Mouse (Mus musculus): ENCODE data around the gene Poldip2. TPM values are rescaled to one million over a fixed set of nuclear protein-coding genes. Genes with fewer than 3 reads are reported as not detected.

Gene Poldip2
- polyA plus RNA-seq, 1 experiment from 2014 or later = 176 TPM

DNA sequence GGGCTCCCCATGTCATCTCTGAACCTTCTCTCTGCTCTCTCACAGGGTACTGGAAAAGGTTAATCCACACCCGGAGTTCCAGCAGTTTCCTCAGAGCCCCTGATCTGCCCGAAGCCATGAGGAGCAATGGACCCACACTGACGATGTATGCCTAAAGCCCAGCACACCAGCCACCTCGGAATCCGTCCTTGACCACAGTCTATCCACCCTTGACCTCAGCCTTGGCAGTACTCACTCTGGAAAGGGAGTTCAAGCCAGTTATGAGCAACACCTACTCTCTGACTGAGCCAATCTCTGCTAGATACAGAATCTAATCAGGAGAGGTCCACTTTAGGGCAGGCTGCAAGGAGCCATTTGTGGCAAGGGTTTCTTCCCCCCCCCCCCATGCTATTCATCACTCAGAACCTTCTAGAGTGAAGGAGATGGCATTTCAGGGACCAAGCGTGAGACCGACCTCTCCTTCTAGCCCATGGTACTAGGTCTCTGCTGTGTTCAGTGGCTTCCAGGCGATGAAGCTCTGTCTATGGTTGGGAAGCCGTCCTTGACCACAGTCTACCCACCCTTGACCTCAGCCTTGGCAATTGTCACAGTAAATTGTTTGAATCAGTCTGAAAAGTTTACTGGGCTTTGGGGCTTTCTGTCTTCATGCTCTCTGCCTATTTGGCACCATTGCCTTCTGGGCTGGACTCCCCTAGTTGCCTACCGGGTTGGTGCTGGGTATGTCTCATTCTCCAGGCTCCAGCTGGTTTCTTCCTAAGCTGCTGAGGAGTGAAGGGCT lies 40.5 kb upstream of the Poldip2 start:
- Histone ChIP-seq H3K9me3 (replicated peaks; ENCODE audit: control insufficient read depth, low read length, poor library complexity, severe bottlenecking) (no peaks in the 10 kb centered on the region), H3K4me1 (ENCODE audit: control insufficient read depth, insufficient read depth, low read length) (peaks cover under 1% of the 10 kb centered on the region), H3K4me3 (ENCODE audit: low read depth, low read length) (no peak overlapping the region), H3K4me2 (ENCODE audit: low read length) (no peak overlapping the region), H3K36me3 (ENCODE audit: control insufficient read depth, insufficient read depth, low read length) (peaks cover 6% of the 10 kb centered on the region), H3K27ac (ENCODE audit: low read length) (no peak overlapping the region), H3K27me3 (ENCODE audit: control insufficient read depth, insufficient read depth, low read depth, low read length) (no peaks in the 10 kb centered on the region), H3K9ac (ENCODE audit: low read depth, low read length) (no peak overlapping the region)
- no peak for ATAC-seq
- WGBS = 94% methylated on average over 10 of the region's 10 CpGs

DNA sequence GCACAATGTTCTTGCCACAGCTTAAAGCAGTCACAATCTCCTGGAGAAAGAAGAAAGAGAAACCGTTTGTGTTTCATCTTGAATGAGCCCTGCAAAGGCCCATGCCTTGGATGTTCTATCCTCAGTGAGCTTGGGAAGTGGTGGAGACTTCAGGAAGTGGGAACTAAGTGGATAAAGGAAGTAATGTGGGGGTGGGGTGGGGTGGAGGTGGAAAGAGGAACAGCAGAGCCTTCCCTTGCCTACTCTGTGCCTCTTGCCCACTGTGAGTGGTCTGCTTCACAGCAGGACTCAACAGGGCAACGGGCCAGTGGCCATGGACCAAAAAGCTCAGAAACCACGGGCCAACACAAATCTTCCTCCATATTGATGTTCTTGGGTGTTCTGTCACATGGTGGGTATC lies 36.7 kb upstream of the Poldip2 start:
- Histone ChIP-seq H3K4me1 (ENCODE audit: control insufficient read depth, insufficient read depth, low read length) (no peaks in the 10 kb centered on the region), H3K27ac (ENCODE audit: low read length) (no peak overlapping the region), H3K4me3 (ENCODE audit: low read depth, low read length) (no peak overlapping the region), H3K36me3 (ENCODE audit: control insufficient read depth, insufficient read depth, low read length) (peaks cover 14% of the 10 kb centered on the region), H3K4me2 (ENCODE audit: low read length) (no peak overlapping the region), H3K9ac (ENCODE audit: low read depth, low read length) (no peak overlapping the region), H3K9me3 (replicated peaks; ENCODE audit: control insufficient read depth, low read length, poor library complexity, severe bottlenecking) (no peaks in the 10 kb centered on the region), H3K27me3 (ENCODE audit: control insufficient read depth, insufficient read depth, low read depth, low read length) (no peaks in the 10 kb centered on the region)
- WGBS = 81% methylated on average over 3 of the region's 3 CpGs
- ATAC-seq = no peak

- WGBS = 75% methylated on average over 7 of the region's 7 CpGs
Observed at GRCm38 (mm10) chr11:78483639-78484038, 28.4 kb upstream of the Poldip2 start.

GRCm38 (mm10) chr11:78488168-78488567 lies 23.8 kb upstream of the Poldip2 start:
- Histone ChIP-seq H3K4me3 (ENCODE audit: low read depth, low read length) (no peak overlapping the region), H3K36me3 (ENCODE audit: control insufficient read depth, insufficient read depth, low read length) (peaks cover 25% of the 10 kb centered on the region), H3K27me3 (ENCODE audit: control insufficient read depth, insufficient read depth, low read depth, low read length) (no peaks in the 10 kb centered on the region; the same call in 1 of the 2 replicates), H3K9ac (ENCODE audit: low read depth, low read length) (no peak overlapping the region), H3K4me2 (ENCODE audit: low read length) (no peak overlapping the region), H3K4me1 (ENCODE audit: control insufficient read depth, insufficient read depth, low read length) (peaks cover 13% of the 10 kb centered on the region), H3K27ac (ENCODE audit: low read length) (no peak overlapping the region), H3K9me3 (replicated peaks; ENCODE audit: control insufficient read depth, low read length, poor library complexity, severe bottlenecking) (no peaks in the 10 kb centered on the region)
- 0 out of 2 replicates have a peak, but pooled peaks have one; percentile 19 for ATAC-seq
- WGBS = 3% methylated on average over 8 of the region's 8 CpGs

More at GRCm38 (mm10) chr11:78483639-78484038, 28.4 kb upstream of the Poldip2 start:
- Histone ChIP-seq H3K4me3 (ENCODE audit: low read depth, low read length) (no peak overlapping the region), H3K9me3 (replicated peaks; ENCODE audit: control insufficient read depth, low read length, poor library complexity, severe bottlenecking) (no peaks in the 10 kb centered on the region), H3K36me3 (ENCODE audit: control insufficient read depth, insufficient read depth, low read length) (peaks cover 49% of the 10 kb centered on the region), H3K27me3 (ENCODE audit: control insufficient read depth, insufficient read depth, low read depth, low read length) (no peaks in the 10 kb centered on the region; the same call in 1 of the 2 replicates), H3K9ac (ENCODE audit: low read depth, low read length) (no peak overlapping the region), H3K27ac (ENCODE audit: low read length) (no peak overlapping the region), H3K4me1 (ENCODE audit: control insufficient read depth, insufficient read depth, low read length) (no peaks in the 10 kb centered on the region), H3K4me2 (ENCODE audit: low read length) (no peak overlapping the region)
- no peak for ATAC-seq

GRCm38 (mm10) chr11:78490781-78491241 lies 21.2 kb upstream of the Poldip2 start:
- peaks cover 25% of the 10 kb centered on the region for H3K4me1 ChIP-seq (ENCODE audit: control insufficient read depth, insufficient read depth, low read length)
- peak overlapping the region; percentile 25; the same call in 1 of the 2 replicates for H3K4me3 ChIP-seq (ENCODE audit: low read depth, low read length)
- peak overlapping the region; percentile 51 for H3K4me2 ChIP-seq (ENCODE audit: low read length)
- peak overlapping the region; percentile 57 for H3K9ac ChIP-seq (ENCODE audit: low read depth, low read length)
- peaks cover 15% of the 10 kb centered on the region for H3K36me3 ChIP-seq (ENCODE audit: control insufficient read depth, insufficient read depth, low read length)
- WGBS = 9% methylated on average over 46 of the region's 48 CpGs
- ATAC-seq = peak; percentile 65; the same call in 1 of the 2 replicates
- H3K9me3 ChIP-seq (replicated peaks; ENCODE audit: control insufficient read depth, low read length, poor library complexity, severe bottlenecking) = no peaks in the 10 kb centered on the region
- H3K27ac ChIP-seq (ENCODE audit: low read length) = peak overlapping the region; percentile 34; the same call in 1 of the 2 replicates
- H3K27me3 ChIP-seq (ENCODE audit: control insufficient read depth, insufficient read depth, low read depth, low read length) = no peaks in the 10 kb centered on the region; the same call in 1 of the 2 replicates

DNA sequence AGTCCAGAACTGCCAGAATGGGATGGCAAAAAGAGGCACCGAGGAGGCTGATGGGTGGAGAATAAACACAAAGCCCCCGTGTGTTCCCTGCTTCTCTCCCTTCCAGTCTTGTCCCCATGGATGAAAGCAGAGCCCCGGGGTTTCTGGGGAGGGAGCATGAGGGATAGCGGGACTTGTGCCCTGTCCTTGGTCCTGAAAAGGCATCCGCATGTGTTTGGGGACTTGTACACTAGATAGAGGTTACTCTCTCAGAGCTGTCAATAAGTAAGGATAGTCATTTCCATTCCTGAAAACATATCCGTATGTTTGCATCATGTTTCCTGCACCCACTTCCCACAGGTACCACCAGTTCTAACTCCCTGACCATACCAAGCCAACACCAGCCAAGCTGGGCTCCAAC lies 16.1 kb upstream of the Poldip2 start:
- H3K27me3 ChIP-seq (ENCODE audit: control insufficient read depth, insufficient read depth, low read depth, low read length) = no peaks in the 10 kb centered on the region
- WGBS = 11% methylated on average over 6 of the region's 6 CpGs
- H3K9ac ChIP-seq (ENCODE audit: low read depth, low read length) = peak overlapping the region; percentile 97
- H3K4me3 ChIP-seq (ENCODE audit: low read depth, low read length) = peak overlapping the region; percentile 89
- no peak for ATAC-seq
- peaks cover 29% of the 10 kb centered on the region for H3K4me1 ChIP-seq (ENCODE audit: control insufficient read depth, insufficient read depth, low read length)
- H3K27ac ChIP-seq (ENCODE audit: low read length) = no peak overlapping the region
- H3K36me3 ChIP-seq (ENCODE audit: control insufficient read depth, insufficient read depth, low read length) = no peaks in the 10 kb centered on the region
- no peaks in the 10 kb centered on the region for H3K9me3 ChIP-seq (replicated peaks; ENCODE audit: control insufficient read depth, low read length, poor library complexity, severe bottlenecking)
- peak overlapping the region; percentile 61 for H3K4me2 ChIP-seq (ENCODE audit: low read length)

GRCm38 (mm10) chr11:78497071-78497541 lies 14.9 kb upstream of the Poldip2 start:
- Histone ChIP-seq H3K27ac (ENCODE audit: low read length) (peak overlapping the region; percentile 94), H3K36me3 (ENCODE audit: control insufficient read depth, insufficient read depth, low read length) (no peaks in the 10 kb centered on the region), H3K27me3 (ENCODE audit: control insufficient read depth, insufficient read depth, low read depth, low read length) (no peaks in the 10 kb centered on the region), H3K4me1 (ENCODE audit: control insufficient read depth, insufficient read depth, low read length) (peaks cover 24% of the 10 kb centered on the region), H3K9ac (ENCODE audit: low read depth, low read length) (peak overlapping the region; percentile 97), H3K4me3 (ENCODE audit: low read depth, low read length) (peak overlapping the region; percentile 89), H3K4me2 (ENCODE audit: low read length) (peak overlapping the region; percentile 61), H3K9me3 (replicated peaks; ENCODE audit: control insufficient read depth, low read length, poor library complexity, severe bottlenecking) (no peaks in the 10 kb centered on the region)
- WGBS = 0% methylated on average over 44 of the region's 44 CpGs
- ATAC-seq = peak; percentile 83

DNA sequence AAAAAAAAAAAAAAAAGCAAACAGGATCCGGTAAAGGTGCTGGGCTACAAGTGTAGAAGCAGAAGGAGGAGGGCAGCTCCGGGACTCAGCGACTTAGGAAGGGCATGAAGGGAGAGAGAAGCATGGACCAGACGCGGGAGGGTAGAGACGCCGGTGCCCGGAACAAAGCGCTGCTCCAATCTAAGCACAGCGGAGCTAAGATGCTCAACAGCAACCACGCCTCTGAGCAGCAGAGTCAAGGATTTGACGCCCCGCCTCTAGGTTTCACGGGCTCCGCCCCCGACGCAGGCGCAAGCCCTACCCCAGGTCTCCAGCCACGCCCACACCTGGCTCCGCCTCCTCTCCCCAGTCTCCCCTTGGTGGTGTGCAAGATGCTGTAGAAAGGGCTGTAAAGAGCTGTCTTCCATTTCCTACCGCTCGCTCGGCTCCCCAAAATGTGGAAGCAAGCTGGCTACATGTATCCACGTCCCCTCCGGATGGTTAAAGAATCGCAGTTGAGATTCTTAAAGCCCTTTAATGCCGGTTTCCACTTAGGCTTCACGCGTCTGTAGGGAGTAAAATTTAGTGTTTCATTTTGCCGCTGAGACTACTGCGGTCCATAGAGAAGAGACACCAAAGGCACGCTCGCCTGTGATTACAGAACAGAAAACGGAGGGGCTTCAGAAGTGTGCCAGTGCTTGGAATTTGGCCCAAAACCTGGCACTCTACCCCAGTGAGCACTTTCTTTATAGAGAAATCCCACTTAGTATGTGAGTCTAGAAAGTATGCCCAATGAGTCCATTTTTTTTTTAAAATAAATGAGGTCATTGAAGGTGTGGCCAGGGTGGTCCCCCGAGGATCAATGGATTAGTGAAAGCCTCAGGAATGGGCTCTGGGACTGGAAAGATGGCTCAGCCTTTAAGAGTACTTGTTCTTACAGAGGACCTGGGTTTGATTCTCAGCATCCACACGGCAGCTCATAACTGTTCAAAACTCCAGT lies 14.2 kb upstream of the Poldip2 start, which contains the start of gene Sarm1:
Gene Sarm1, minus strand, starts transcription at position 211 of the 979 bp plus-strand sequence.
- H3K9me3 ChIP-seq (replicated peaks; ENCODE audit: control insufficient read depth, low read length, poor library complexity, severe bottlenecking) = no peaks in the 10 kb centered on the region
- H3K36me3 ChIP-seq (ENCODE audit: control insufficient read depth, insufficient read depth, low read length) = no peaks in the 10 kb centered on the region
- peak within 1 kb of the TSS; percentile 61 for H3K4me2 ChIP-seq (ENCODE audit: low read length)
- WGBS = 2% methylated on average over 35 of the region's 36 CpGs
- H3K9ac ChIP-seq (ENCODE audit: low read depth, low read length) = peak within 1 kb of the TSS; percentile 97
- peak; percentile 97 for ATAC-seq
- H3K4me1 ChIP-seq (ENCODE audit: control insufficient read depth, insufficient read depth, low read length) = peaks cover 24% of the 10 kb centered on the region
- peak within 1 kb of the TSS; percentile 94 for H3K27ac ChIP-seq (ENCODE audit: low read length)
- H3K4me3 ChIP-seq (ENCODE audit: low read depth, low read length) = peak within 1 kb of the TSS; percentile 89
- H3K27me3 ChIP-seq (ENCODE audit: control insufficient read depth, insufficient read depth, low read depth, low read length) = no peaks in the 10 kb centered on the region
